Mouse (Mus musculus) mesoderm, embryonic 11.5 days (tissue): ENCODE measurements around the gene Plcxd2.
A peak's percentile ranks its signal among the peaks of the same experiment; 100 is the strongest.

Experiments
- DNase-seq: peaks from one replicate; pipeline ENCODE4 v3.0.0-alpha.2; 2012; ENCODE audit warnings: low read depth, low spot score

Plcxd2 gene

GRCm38 (mm10) chr16:46010153-46010905 is at the start of gene Plcxd2:
TSS of gene Plcxd2 (minus strand) at chr16:46010218.
- peak; percentile 97 for DNase-seq

GRCm38 (mm10) chr16:46046906-46047305 is 36.9 kb upstream of the Plcxd2 start:
- no peak for DNase-seq

GRCm38 (mm10) chr16:46036261-46036660 is 26.2 kb upstream of the Plcxd2 start:
- DNase-seq, result no peak

- DNase-seq, result no peak
Observed at GRCm38 (mm10) chr16:46033896-46034295, 23.9 kb upstream of the Plcxd2 start.

DNA sequence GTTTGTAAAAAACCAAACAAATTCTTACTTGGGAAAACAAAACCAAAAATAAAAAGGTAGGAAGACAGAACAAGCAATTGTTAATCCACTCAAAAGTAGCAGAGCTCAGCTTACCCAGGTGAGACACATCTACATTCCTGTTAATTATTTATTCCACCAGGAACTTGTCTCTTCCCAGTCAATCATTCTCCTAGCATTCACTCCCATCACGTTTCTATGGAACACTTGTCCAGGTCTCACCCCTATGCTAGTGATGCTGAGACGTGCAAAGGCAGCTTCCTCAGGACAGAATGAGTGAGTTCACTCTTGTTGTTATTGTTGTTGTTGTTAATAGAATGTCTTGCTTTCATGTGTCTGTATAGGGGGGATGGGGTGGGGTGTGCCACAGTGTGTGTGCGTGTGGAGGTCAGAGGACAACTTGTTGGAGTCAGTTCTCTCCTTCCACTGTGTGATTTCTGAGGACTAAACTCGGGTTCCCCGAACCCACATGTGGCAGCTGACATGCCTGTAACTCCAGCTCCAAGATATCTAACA is 13.0 kb upstream of the Plcxd2 start:
- DNase-seq, result no peak

- DNase-seq, result peak; percentile 81
Observed at GRCm38 (mm10) chr16:46022189-46022928, 12.3 kb upstream of the Plcxd2 start.

DNA sequence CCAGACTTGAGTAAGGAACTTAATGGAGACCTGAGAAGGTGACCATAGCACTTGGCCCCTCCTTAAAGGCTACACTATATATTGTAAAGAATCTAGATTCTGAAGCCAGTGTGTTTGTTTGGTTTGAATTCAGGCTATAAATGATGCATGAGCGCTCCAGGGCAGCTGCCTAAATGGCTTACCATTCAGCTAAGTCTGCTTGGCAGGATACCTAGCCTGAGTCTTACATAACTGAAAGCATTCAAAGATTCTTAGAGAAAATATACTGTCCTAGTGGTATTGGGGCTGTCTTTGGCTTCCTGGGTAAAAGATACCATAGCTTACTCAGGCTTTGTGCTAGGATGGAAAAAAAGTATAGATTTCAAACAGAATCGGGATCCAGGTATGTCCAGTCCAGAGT is 11.3 kb upstream of the Plcxd2 start:
- no peak for DNase-seq

GRCm38 (mm10) chr16:46020396-46020795 is 10.4 kb upstream of the Plcxd2 start:
- DNase-seq, result no peak

DNA sequence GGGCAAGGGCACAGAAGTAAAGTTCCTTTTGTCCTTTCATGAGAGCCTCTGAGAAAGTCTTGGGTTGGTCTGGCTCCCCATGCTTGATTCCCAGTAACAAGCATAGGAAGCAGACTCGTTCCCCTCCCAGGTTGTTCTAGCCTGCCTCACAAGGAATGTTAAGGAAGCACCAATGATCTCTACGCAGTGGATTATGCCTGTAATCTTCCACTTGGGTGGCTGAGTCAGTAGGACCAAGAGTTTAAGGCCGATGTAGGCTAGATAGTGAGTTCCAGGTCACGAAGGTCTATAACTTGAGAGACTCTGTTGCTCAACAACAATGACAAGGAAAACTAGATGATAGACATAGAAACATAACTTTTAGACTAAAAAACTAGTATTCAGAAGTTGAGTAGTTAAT is 9.8 kb upstream of the Plcxd2 start:
- no peak for DNase-seq

DNA sequence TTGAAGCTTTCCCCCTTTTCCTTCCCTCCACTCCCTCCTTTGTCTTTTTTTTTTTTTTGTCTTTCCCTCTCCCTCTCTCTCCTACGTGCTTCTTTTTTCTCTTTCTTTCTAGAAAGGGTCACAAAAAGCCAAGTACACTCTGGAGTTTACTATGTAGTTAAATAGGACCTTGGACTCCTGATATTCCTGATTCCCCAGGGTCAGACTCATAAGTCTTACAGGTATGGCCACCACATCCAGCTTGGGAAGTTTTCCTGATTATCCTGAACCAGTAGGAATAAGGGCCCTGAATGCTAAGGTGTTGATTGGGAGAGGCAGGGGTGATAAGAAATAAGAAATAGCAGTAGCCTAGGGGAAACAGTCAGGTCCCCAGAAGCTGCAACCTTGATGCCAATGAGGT is 9.3 kb upstream of the Plcxd2 start:
- DNase-seq, result no peak

GRCm38 (mm10) chr16:46011696-46012095 is 1.7 kb upstream of the Plcxd2 start:
- DNase-seq, result no peak

DNA sequence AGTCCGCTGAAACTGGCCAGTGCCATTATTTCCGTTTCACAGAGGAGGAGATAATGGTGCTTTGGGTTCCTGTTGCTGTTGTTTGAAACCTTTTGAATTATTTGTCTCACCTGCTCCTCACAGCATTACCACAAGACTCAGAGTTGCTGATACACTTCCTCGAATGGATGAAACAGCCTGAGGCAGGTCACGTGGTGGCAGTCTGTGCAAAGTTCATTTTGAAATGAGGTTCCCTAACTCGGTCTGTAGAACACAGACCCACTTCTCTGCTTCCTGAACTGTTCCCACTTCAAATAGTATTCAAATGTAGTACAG is 845 bp upstream of the Plcxd2 start:
- no peak for DNase-seq

GRCm38 (mm10) chr16:46009717-46010116 is 301 bp downstream of the Plcxd2 start:
- DNase-seq, result peak; percentile 28

GRCm38 (mm10) chr16:46008766-46009165 is 1.3 kb downstream of the Plcxd2 start:
- no peak for DNase-seq

- no peak for DNase-seq
Observed at GRCm38 (mm10) chr16:46008036-46008605, 1.9 kb downstream of the Plcxd2 start.

GRCm38 (mm10) chr16:46006261-46006660 is 3.8 kb downstream of the Plcxd2 start:
- DNase-seq, result no peak

- DNase-seq, result no peak
Observed at GRCm38 (mm10) chr16:46001550-46002166, 8.4 kb downstream of the Plcxd2 start.

GRCm38 (mm10) chr16:46000976-46001375 is 9.0 kb downstream of the Plcxd2 start:
- DNase-seq, result no peak

GRCm38 (mm10) chr16:45999374-46000191 is 10.4 kb downstream of the Plcxd2 start:
- DNase-seq, result no peak

DNA sequence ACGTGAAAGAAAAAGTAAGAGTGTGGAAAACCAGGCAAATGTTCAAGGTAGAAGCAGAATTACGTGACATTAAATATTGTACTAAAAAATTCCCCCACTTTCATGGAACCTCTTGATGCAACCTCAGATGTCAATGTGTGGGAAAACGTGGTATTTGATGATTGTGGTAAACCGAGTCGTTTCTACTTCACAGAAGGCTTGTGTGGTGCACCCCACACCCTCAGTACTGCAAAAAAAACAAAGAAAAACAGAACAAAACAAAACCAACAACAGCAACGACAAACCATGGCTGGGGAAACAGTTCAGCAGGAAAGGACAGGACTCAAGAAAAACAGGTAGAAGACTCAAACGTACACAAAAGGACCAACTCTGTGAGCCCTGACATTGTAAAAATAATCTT is 11.8 kb downstream of the Plcxd2 start:
- no peak for DNase-seq
